Mouse (Mus musculus) kidney, adult 8-10 months (tissue): Measurements from ENCODE around the gene Nek9.

Experiments
- DNase-seq, 2 experiments: peaks; one replicate each; pipeline ENCODE4 v3.0.0; 2022

Nek9 gene

GRCm38 (mm10) chr12:85339243-85339729 is at the start of gene Nek9:
Nek9 (minus strand) TSS chr12:85339362.
- peak; percentile 90 to 94 for DNase-seq

GRCm38 (mm10) chr12:85385995-85386375 is 46.8 kb upstream of the Nek9 start:
- no peak for DNase-seq

GRCm38 (mm10) chr12:85385329-85385994 is 46.3 kb upstream of the Nek9 start:
- DNase-seq: no peak

GRCm38 (mm10) chr12:85382761-85383680 is 43.9 kb upstream of the Nek9 start:
- no peak for DNase-seq

- DNase-seq: no peak
These were observed 42.4 kb upstream of the Nek9 start for GRCm38 (mm10) chr12:85381570-85381969.

- no peak for DNase-seq
These were observed 41.8 kb upstream of the Nek9 start for GRCm38 (mm10) chr12:85380942-85381341.

- no peak for DNase-seq
These were observed 41.1 kb upstream of the Nek9 start for GRCm38 (mm10) chr12:85380308-85380707.

- no peak for DNase-seq
These were observed 39.1 kb upstream of the Nek9 start for GRCm38 (mm10) chr12:85378271-85378670.

GRCm38 (mm10) chr12:85374561-85375272 is 35.6 kb upstream of the Nek9 start, which contains the start of gene Tmed10:
Tmed10 (minus strand) TSS chr12:85374847.
- DNase-seq: peak; percentile 92 to 93

- DNase-seq: peak; percentile 61 to 74
These were observed 34.7 kb upstream of the Nek9 start for GRCm38 (mm10) chr12:85373591-85374560.

- no peak for DNase-seq
These were observed 33.0 kb upstream of the Nek9 start for GRCm38 (mm10) chr12:85372068-85372665.

- DNase-seq: no peak
These were observed 29.4 kb upstream of the Nek9 start for GRCm38 (mm10) chr12:85368441-85369063.

- DNase-seq: no peak
These were observed 27.1 kb upstream of the Nek9 start for GRCm38 (mm10) chr12:85366271-85366670.

- no peak for DNase-seq
These were observed 23.3 kb upstream of the Nek9 start for GRCm38 (mm10) chr12:85362510-85362909.

GRCm38 (mm10) chr12:85361580-85361979 is 22.4 kb upstream of the Nek9 start:
- DNase-seq: no peak

GRCm38 (mm10) chr12:85361165-85361564 is 22.0 kb upstream of the Nek9 start:
- no peak for DNase-seq

GRCm38 (mm10) chr12:85354061-85354460 is 14.9 kb upstream of the Nek9 start:
- DNase-seq: no peak

GRCm38 (mm10) chr12:85350407-85351232 is 11.5 kb upstream of the Nek9 start:
- no peak for DNase-seq

- DNase-seq: peak in 1 of 2 experiments; percentile 28
These were observed 9.2 kb upstream of the Nek9 start for GRCm38 (mm10) chr12:85348338-85348737.

- DNase-seq: peak in 1 of 2 experiments; percentile 23
These were observed 8.0 kb upstream of the Nek9 start for GRCm38 (mm10) chr12:85347196-85347595.
